Mouse (Mus musculus) heart, embryonic 11.5 days (tissue): ENCODE data around the gene Lpin1. TPM values are rescaled to one million over a fixed set of nuclear protein-coding genes. Genes with fewer than 3 reads are reported as not detected.
A peak's percentile ranks its signal among the peaks of the same experiment; 100 is the strongest.

Source experiments
- ATAC-seq: fragments of 200-750 bp; cut with Nextera tagmentation; replicated peaks from 2 replicates; pipeline ENCODE4 v1.8.0; 2017; ENCODE audit warnings: moderate library complexity; ENCODE audit not compliant: insufficient number of reproducible peaks, low FRiP score, low TSS enrichment
- H3K27ac ChIP-seq: fragments of 300-500 bp; sonication (generic); 2 replicates; pipeline ENCODE4 v1.5.1; 2014; ENCODE audit warnings: mild to moderate bottlenecking, low read depth, low read length
- H3K27me3 ChIP-seq: fragments of 300-500 bp; sonication (generic); 2 replicates; pipeline ENCODE4 v1.6.1; 2014; ENCODE audit warnings: mild to moderate bottlenecking, low read length, mixed read lengths; ENCODE audit not compliant: control insufficient read depth, insufficient read depth
- H3K36me3 ChIP-seq: fragments of 300-500 bp; sonication (generic); 2 replicates; pipeline ENCODE4 v1.6.1; 2014; ENCODE audit warnings: mild to moderate bottlenecking, low read length, moderate library complexity, mixed read lengths; ENCODE audit not compliant: control insufficient read depth, insufficient read depth
- H3K4me1 ChIP-seq: fragments of 300-500 bp; sonication (generic); 2 replicates; pipeline ENCODE4 v1.6.1; 2014; ENCODE audit warnings: low read length; ENCODE audit not compliant: control insufficient read depth, insufficient read depth
- H3K4me2 ChIP-seq: fragments of 300-500 bp; sonication (generic); 2 replicates; pipeline ENCODE4 v1.6.1; 2014; ENCODE audit warnings: mild to moderate bottlenecking, moderate library complexity
- H3K4me3 ChIP-seq: fragments of 300-500 bp; sonication (generic); 2 replicates; pipeline ENCODE4 v1.5.1; 2014; ENCODE audit warnings: low read depth, low read length
- H3K9ac ChIP-seq: fragments of 300-500 bp; sonication (generic); 2 replicates; pipeline ENCODE4 v1.6.1; 2014; ENCODE audit warnings: mild to moderate bottlenecking, low read depth, low read length, moderate library complexity
- H3K9me3 ChIP-seq: fragments of 300-500 bp; sonication (generic); replicated peaks from 2 replicates; pipeline ENCODE4 v1.6.1; 2016; ENCODE audit warnings: low read length; ENCODE audit not compliant: control insufficient read depth
- WGBS: fragments of 180-500 bp; shearing (Covaris S2); extraction: QIAGEN DNeasy Blood & Tissue Kit; methylation state at CpG from one replicate; pipeline ENCODE4 v1.1.7; 2014; ENCODE audit not compliant: insufficient replicate concordance; 5-methylcytosine and 5-hydroxymethylcytosine counted together
- polyA plus RNA-seq: library from polyadenylated mRNA; unstranded; fragments of >200 nt; fragmentation: Nextera tagmentation; extraction: Ambion mirVana; gene quantifications from 2 replicates; pipeline ENCODE4 v1.2.1, GENCODE M21; 2014

Gene Lpin1
- polyA plus RNA-seq, 1 experiment from 2014 or later = 3.8 TPM

DNA sequence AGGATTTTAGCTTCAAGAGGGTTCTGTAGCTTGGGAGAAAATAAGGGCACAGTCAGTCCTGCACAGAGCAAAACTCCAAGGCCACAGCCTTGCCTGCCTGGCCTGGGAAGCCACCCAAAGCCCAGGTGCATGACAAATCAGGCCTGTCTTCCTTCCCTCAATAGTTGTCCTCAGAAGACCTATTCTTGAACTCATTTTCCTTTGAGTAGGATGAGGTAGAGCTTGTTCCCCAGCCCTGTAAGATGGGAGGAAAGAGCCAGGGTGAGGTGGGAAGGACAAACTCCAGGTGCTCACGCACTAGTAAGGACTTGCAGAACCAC is 20.1 kb upstream of the Lpin1 start:
- Histone ChIP-seq H3K4me3 (no peak overlapping the region), H3K36me3 (no peaks in the 10 kb centered on the region), H3K9ac (no peak overlapping the region), H3K4me1 (no peaks in the 10 kb centered on the region), H3K27me3 (no peaks in the 10 kb centered on the region), H3K4me2 (no peak overlapping the region), H3K9me3 (no peaks in the 10 kb centered on the region), H3K27ac (no peak overlapping the region)
- 92% methylated on average over 1 of the region's 1 CpGs for WGBS
- ATAC-seq = no peak

DNA sequence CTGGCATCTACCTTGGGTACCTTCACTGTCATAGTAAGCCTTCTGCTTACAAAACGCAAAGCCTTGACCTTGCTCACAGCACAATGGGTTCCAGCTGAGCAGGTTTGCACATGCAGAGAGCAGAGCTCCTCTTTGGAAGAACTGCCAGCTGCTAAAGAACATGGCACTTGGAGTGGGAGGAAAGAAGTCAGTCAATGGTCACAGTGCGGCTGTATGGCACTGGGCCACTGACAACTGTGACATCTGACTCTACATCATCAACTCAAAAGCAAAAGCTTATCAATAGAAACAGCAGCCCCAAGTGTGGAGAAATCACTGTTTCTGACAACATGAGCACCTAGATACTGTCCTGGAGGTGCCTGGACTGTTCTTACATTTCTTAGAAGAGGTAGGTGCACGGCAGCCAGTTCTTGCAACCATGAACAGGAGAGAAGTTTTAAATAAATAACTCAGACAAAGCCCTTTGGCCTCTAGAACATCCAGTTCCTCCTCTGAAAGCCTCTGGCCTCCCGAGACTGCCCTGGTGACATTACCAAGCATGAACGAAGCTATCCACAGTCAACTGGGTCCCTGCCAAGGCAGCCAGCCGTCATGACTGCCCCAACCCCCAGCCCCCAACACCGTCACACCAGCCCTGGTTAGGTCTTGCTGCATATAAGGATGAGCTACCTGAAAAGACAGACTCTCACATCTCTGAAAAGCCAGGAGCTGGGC is 19.5 kb upstream of the Lpin1 start:
- no peaks in the 10 kb centered on the region for H3K9me3 ChIP-seq
- H3K27ac ChIP-seq = no peak overlapping the region
- H3K9ac ChIP-seq = no peak overlapping the region
- no peak overlapping the region for H3K4me3 ChIP-seq
- H3K36me3 ChIP-seq = no peaks in the 10 kb centered on the region
- H3K4me1 ChIP-seq = no peaks in the 10 kb centered on the region
- H3K27me3 ChIP-seq = no peaks in the 10 kb centered on the region
- WGBS = 70% methylated on average over 7 of the region's 7 CpGs
- H3K4me2 ChIP-seq = no peak overlapping the region
- ATAC-seq = no peak

DNA sequence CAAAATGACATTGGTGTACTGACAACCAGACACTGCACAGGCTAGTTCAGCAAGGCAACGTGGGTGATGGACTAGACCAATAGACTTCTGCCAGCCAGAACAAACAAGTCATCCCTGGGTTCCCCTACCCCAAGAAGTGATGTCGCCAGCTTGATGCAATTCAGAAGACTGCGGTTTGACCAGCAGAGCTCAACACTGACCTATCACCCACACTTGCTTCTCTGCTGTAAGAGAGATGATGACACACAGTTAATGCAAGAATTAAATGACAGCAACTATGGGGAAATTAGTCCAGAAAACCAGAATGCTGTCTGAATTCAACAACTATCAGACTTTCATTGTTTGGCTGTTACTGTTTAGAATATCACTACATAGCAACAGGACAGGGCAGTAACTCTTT is 9.5 kb upstream of the Lpin1 start:
- ATAC-seq = no peak
- Histone ChIP-seq H3K27ac (no peak overlapping the region), H3K4me1 (peaks cover 6% of the 10 kb centered on the region; the same call in 1 of the 2 replicates), H3K27me3 (no peaks in the 10 kb centered on the region), H3K4me3 (no peak overlapping the region), H3K36me3 (no peaks in the 10 kb centered on the region), H3K4me2 (no peak overlapping the region), H3K9ac (no peak overlapping the region), H3K9me3 (no peaks in the 10 kb centered on the region)
- 66% methylated on average over 3 of the region's 3 CpGs for WGBS

DNA sequence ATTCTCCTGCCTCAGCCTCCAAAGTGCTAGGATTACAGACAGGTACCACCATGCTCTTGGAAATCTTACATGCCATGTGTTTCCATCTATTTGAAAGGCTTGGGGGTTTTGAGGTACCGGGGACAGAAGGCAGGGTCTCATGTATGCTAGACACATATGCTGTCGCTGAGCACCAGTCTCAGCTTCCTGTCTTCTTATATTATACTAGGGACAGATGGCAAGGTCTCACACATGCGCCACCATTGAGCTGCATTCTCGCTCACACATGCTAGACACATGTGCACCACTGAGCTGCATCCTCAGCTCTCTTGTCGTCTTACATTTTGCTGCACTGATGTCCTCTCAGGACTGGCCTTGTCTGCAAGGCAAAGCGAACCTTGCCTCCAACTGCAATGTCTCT is 8.7 kb upstream of the Lpin1 start:
- H3K4me2 ChIP-seq = no peak overlapping the region
- no peaks in the 10 kb centered on the region for H3K27me3 ChIP-seq
- no peak overlapping the region for H3K4me3 ChIP-seq
- H3K9me3 ChIP-seq = no peaks in the 10 kb centered on the region
- H3K4me1 ChIP-seq = peaks cover 6% of the 10 kb centered on the region; the same call in 1 of the 2 replicates
- ATAC-seq = no peak
- H3K27ac ChIP-seq = no peak overlapping the region
- H3K36me3 ChIP-seq = no peaks in the 10 kb centered on the region
- H3K9ac ChIP-seq = no peak overlapping the region
- 83% methylated on average over 6 of the region's 6 CpGs for WGBS

DNA sequence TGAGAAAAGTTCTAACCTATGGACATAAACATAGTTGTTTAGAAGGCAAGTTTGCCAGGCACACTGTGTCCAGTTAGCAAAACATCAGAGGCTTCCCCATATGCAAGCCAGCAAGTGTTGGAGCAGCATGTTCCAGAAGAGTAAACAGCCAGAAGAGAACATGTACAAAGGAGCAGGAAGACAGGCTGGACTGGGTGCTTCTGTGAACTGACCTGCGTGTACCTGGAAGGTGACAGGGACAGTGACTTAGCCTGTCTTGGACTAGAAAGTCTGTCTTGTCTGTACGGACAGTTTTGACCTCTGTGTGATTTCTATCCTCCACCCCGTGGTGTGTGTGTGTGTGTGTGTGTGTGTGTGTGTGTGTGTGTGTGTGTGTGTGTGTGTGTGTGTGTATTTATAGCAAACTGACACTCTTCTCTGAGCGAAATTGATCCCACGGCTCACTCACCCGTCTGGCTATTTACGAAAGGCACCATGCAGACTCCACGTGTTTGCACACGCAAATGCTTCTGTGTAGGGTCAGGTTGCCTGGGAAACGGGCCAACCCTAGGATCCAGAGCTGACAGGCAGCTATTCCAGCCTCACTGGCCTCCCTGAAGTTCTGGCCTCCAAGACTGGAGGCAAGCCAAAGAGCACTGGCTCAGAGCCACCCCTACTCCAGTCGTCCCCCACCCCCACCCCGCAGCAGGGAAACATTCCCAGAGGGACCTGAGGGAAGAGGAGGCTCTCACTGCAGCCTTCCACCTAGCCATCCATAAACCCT is 7.9 kb upstream of the Lpin1 start:
- no peak; the same call in 1 of the 2 replicates for ATAC-seq

DNA sequence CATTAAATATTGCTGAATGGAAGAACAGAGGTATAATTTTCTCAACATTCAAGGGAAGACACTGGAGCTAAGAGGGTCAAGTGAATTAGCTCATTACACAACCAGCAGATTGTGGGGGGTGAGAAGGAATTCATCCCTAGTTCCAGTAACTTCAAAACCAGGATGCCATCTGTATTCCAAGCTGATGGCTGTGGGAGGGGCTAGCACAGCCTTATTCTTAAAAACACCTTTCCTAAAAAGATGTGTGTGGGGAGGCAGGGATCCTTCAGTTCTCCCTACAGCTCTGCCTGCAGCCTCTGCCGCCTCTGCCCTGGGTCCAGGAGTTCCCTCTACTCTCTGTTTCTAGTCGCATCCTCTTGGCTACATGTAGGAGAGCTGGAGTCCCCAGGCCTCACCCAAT is 5.0 kb upstream of the Lpin1 start:
- ATAC-seq = no peak
- Histone ChIP-seq H3K9me3 (no peaks in the 10 kb centered on the region), H3K4me2 (no peak overlapping the region), H3K27ac (no peak overlapping the region), H3K9ac (no peak overlapping the region), H3K36me3 (no peaks in the 10 kb centered on the region), H3K27me3 (no peaks in the 10 kb centered on the region), H3K4me1 (peaks cover 6% of the 10 kb centered on the region; the same call in 1 of the 2 replicates), H3K4me3 (no peak overlapping the region)
- WGBS = 76% methylated on average over 2 of the region's 2 CpGs

More for the DNA sequence above, 7.9 kb upstream of the Lpin1 start:
- H3K9me3 ChIP-seq = no peaks in the 10 kb centered on the region
- WGBS = 44% methylated on average over 12 of the region's 12 CpGs
- H3K9ac ChIP-seq = 0 out of 2 replicates have a peak overlapping the region, but pooled peaks have one; percentile 16
- peaks cover 6% of the 10 kb centered on the region; the same call in 1 of the 2 replicates for H3K4me1 ChIP-seq
- H3K27ac ChIP-seq = no peak overlapping the region
- no peaks in the 10 kb centered on the region for H3K36me3 ChIP-seq
- H3K4me2 ChIP-seq = no peak overlapping the region; the same call in 1 of the 2 replicates
- no peaks in the 10 kb centered on the region for H3K27me3 ChIP-seq
- no peak overlapping the region for H3K4me3 ChIP-seq

DNA sequence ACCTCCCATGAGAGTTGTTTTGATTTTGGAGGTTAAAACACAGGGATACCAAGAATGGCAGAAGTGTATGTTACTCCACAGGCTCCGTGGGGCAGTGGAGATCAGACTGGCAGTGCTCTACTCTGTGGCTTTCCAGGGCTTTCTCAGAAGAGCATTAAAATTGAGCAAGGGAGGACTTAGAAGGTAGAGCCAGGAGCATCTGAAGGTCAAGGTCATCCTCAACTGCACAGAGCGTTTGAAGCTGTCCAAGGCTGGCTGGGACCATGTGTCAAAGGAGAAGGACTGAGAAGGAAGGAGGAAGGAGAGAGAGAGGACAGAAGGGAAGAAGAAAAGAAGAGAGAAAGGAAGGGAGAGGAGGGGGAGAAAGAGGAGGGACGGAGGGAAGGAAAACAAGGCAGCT is 3.8 kb upstream of the Lpin1 start:
- H3K27me3 ChIP-seq = no peaks in the 10 kb centered on the region
- H3K27ac ChIP-seq = no peak overlapping the region
- ATAC-seq = no peak
- 58% methylated on average over 3 of the region's 3 CpGs for WGBS
- peaks cover 6% of the 10 kb centered on the region; the same call in 1 of the 2 replicates for H3K4me1 ChIP-seq
- H3K4me3 ChIP-seq = no peak overlapping the region
- no peak overlapping the region for H3K4me2 ChIP-seq
- H3K9ac ChIP-seq = no peak overlapping the region
- H3K36me3 ChIP-seq = no peaks in the 10 kb centered on the region
- H3K9me3 ChIP-seq = no peaks in the 10 kb centered on the region; the same call in 1 of the 2 replicates

DNA sequence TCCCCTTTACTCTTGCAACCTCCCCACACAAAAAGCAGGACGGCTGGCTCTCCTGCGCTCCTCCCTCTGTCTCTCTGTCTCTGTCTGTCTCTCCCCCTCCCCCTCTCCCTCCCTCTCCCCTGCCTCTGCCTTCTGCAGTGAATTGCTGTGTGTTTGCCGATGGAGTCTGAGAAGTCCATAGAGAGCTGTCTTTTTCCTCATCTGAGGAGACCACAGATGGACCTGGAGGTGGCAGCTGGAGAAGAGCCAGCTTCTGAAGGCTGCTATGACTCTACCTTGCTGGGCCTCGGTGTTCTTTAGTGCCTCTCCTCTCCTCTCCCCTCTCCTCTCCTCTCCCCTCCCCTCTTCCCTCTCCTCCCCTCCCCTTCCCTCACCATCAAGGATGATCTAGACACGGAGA is 5.1 kb downstream of the Lpin1 start:
- Histone ChIP-seq H3K4me1 (no peaks in the 10 kb centered on the region), H3K9ac (no peak overlapping the region), H3K4me3 (no peak overlapping the region), H3K4me2 (no peak overlapping the region), H3K36me3 (no peaks in the 10 kb centered on the region), H3K27me3 (no peaks in the 10 kb centered on the region), H3K9me3 (no peaks in the 10 kb centered on the region; the same call in 1 of the 2 replicates), H3K27ac (no peak overlapping the region)
- no peak for ATAC-seq
- 55% methylated on average over 5 of the region's 5 CpGs for WGBS
